Mouse (Mus musculus) hindbrain, embryonic 12.5 days (tissue): Measurements from ENCODE around the gene Sdhaf1. TPM values are rescaled to one million over a fixed set of nuclear protein-coding genes. Genes with fewer than 3 reads are reported as not detected.

ENCODE experiments used
- ATAC-seq: fragments of 200-750 bp; cut with Nextera tagmentation; 2 replicates; pipeline ENCODE4 v1.8.0; 2017; ENCODE audit warnings: moderate TSS enrichment; ENCODE audit not compliant: low FRiP score
- H3K27ac ChIP-seq: fragments of 300-500 bp; sonication (generic); 2 replicates; pipeline ENCODE4 v1.5.1; 2016; ENCODE audit warnings: mild to moderate bottlenecking
- H3K27me3 ChIP-seq: fragments of 300-500 bp; sonication (generic); 2 replicates; pipeline ENCODE4 v1.6.1; 2016; ENCODE audit warnings: mild to moderate bottlenecking
- H3K36me3 ChIP-seq: fragments of 300-500 bp; sonication (generic); 2 replicates; pipeline ENCODE4 v1.6.1; 2016; ENCODE audit warnings: mild to moderate bottlenecking
- H3K4me1 ChIP-seq: fragments of 300-500 bp; sonication (generic); 2 replicates; pipeline ENCODE4 v1.6.1; 2016
- H3K4me2 ChIP-seq: fragments of 300-500 bp; sonication (generic); replicated peaks from 2 replicates; pipeline ENCODE4 v1.6.1; 2016; ENCODE audit warnings: mild to moderate bottlenecking
- H3K4me3 ChIP-seq: fragments of 300-500 bp; sonication (generic); 2 replicates; pipeline ENCODE4 v1.5.1; 2016; ENCODE audit warnings: mild to moderate bottlenecking
- H3K9ac ChIP-seq: fragments of 300-500 bp; sonication (generic); 2 replicates; pipeline ENCODE4 v1.6.1; 2016; ENCODE audit warnings: mild to moderate bottlenecking, moderate library complexity
- H3K9me3 ChIP-seq: fragments of 300-500 bp; sonication (generic); replicated peaks from 2 replicates; pipeline ENCODE4 v1.6.1; 2016; ENCODE audit warnings: mild to moderate bottlenecking
- WGBS: fragments of 180-500 bp; shearing (Covaris S2); methylation state at CpG from one replicate; pipeline ENCODE4 v1.1.7; 2016; 5-methylcytosine and 5-hydroxymethylcytosine counted together
- polyA plus RNA-seq: library from polyadenylated mRNA; unstranded; fragments of >200 nt; fragmentation: Nextera tagmentation; extraction: Ambion mirVana; gene quantifications from 2 replicates; pipeline ENCODE4 v1.2.1, GENCODE M21; 2016

The Sdhaf1 gene
- polyA plus RNA-seq, 1 experiment from 2014 or later = 23.4 TPM

DNA sequence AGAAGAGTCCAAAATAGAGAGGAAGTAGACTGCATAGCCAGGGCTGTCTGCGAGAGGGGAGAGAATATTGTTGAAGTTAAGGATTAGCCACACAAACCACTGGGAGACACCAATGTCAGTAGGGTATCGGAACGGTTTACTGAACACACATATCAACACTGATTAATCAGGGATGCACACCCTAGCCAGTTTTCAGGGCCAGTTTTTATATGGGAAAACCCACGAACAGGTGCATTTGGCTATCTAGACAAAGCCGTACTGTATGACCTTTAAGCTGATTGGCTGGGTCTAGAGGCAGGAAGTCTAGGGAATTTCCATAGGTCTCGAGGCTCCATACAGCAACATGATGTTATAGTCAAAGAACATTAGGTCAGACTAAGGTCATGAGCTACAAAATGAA lies 830 bp downstream of the Sdhaf1 start:
- peaks cover 16% of the 10 kb centered on the region for H3K4me1 ChIP-seq
- peak; percentile 5; the same call in 1 of the 2 replicates for ATAC-seq
- no peaks in the 10 kb centered on the region for H3K36me3 ChIP-seq
- 0 out of 2 replicates have a peak, but pooled peaks cover 4% of the 10 kb centered on the region for H3K9me3 ChIP-seq
- WGBS = 38% methylated on average over 6 of the region's 6 CpGs
- H3K4me3 ChIP-seq = peak overlapping the region; percentile 75
- no peaks in the 10 kb centered on the region; the same call in 1 of the 2 replicates for H3K27me3 ChIP-seq
- peak overlapping the region; percentile 79; the same call in 1 of the 2 replicates for H3K9ac ChIP-seq
- H3K4me2 ChIP-seq = peak overlapping the region; percentile 76
- peak overlapping the region; percentile 86; the same call in 1 of the 2 replicates for H3K27ac ChIP-seq

GRCm38 (mm10) chr7:30322285-30322667 lies 1.4 kb downstream of the Sdhaf1 start:
- peak overlapping the region; percentile 86 for H3K27ac ChIP-seq
- peak; percentile 99 for ATAC-seq
- H3K9ac ChIP-seq = peak overlapping the region; percentile 79
- no peaks in the 10 kb centered on the region for H3K36me3 ChIP-seq
- H3K9me3 ChIP-seq = 0 out of 2 replicates have a peak, but pooled peaks cover 4% of the 10 kb centered on the region
- H3K4me2 ChIP-seq = peak overlapping the region; percentile 76
- under 1% methylated on average over 20 of the region's 20 CpGs for WGBS
- peak overlapping the region; percentile 75 for H3K4me3 ChIP-seq
- H3K27me3 ChIP-seq = no peaks in the 10 kb centered on the region; the same call in 1 of the 2 replicates
- H3K4me1 ChIP-seq = peaks cover 16% of the 10 kb centered on the region

DNA sequence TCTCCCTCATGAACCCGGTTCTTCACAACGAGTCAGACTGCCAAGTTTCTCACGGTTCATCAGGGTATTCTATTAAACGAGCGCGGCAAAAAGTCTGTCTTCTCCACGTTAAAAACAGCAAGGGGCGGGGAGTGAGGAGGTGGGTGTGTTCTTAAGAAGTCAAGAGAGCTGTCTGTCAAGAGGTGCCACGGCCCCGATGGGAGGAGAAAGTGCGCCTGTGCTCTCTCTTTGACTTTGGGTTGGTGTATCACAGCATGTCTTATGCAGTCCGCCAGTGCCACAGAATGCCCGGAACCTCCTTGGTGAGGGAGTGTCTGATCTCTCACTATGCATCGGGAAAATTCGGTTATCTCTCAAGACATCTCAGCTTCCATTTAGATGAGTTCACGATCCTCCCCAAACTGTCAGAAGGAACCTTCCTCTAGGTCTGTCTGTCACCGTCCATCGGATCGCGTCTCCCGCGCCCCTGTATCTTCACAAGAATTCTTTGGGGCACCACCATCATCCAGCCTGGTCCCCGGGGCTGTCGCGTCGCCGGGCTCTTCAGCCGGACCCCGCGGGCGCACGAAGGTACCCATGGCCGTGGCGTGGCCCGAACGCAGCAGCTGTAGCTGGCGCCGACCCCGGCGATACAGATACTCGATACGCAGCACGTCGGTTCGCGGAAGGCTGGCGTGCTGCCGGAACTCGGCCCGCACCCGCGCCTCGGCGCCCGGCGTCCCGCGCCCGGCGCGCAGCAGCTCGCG lies 2.0 kb downstream of the Sdhaf1 start, which contains the start of gene E130208F15Rik:
E130208F15Rik (plus strand) TSS at position 202 of the 746 bp plus-strand sequence.
- peaks cover 13% of the 10 kb centered on the region for H3K4me1 ChIP-seq
- under 1% methylated on average over 61 of the region's 63 CpGs for WGBS
- 0 out of 2 replicates have a peak, but pooled peaks cover 4% of the 10 kb centered on the region for H3K9me3 ChIP-seq
- peak within 1 kb of the TSS; percentile 86 for H3K27ac ChIP-seq
- peak within 1 kb of the TSS; percentile 75 for H3K4me3 ChIP-seq
- no peaks in the 10 kb centered on the region for H3K27me3 ChIP-seq
- ATAC-seq = peak; percentile 84
- peak within 1 kb of the TSS; percentile 76 for H3K4me2 ChIP-seq
- H3K36me3 ChIP-seq = no peaks in the 10 kb centered on the region
- H3K9ac ChIP-seq = peak within 1 kb of the TSS; percentile 79

DNA sequence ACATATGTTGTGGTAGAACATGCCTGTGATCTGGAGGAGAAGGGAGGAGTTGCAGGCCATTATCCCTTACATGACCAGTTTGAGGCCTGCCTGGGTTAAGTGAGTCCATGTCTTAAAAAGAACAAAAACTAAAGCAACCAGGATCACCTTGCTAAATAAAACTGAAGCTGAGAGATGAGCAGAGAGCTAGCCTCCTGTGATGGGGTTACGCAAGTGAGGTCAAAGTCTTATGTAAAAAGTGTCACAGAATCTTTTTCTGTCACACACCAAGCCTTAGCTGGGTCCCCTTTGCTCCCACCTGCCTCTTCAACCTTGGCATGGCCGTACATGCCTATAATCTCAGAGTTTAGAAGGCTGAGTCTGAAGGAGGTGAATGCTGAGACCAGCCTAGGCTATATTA lies 2.7 kb downstream of the Sdhaf1 start:
- Histone ChIP-seq H3K4me2 (peak overlapping the region; percentile 76), H3K4me3 (peak overlapping the region; percentile 75), H3K9me3 (0 out of 2 replicates have a peak, but pooled peaks cover 4% of the 10 kb centered on the region), H3K36me3 (no peaks in the 10 kb centered on the region), H3K27me3 (no peaks in the 10 kb centered on the region), H3K4me1 (peaks cover 13% of the 10 kb centered on the region), H3K9ac (0 out of 2 replicates have a peak overlapping the region, but pooled peaks have one; percentile 79), H3K27ac (no peak overlapping the region)
- ATAC-seq = no peak
- 71% methylated on average over 2 of the region's 2 CpGs for WGBS

GRCm38 (mm10) chr7:30318142-30318541 lies 5.6 kb downstream of the Sdhaf1 start:
- WGBS = 89% methylated on average over 3 of the region's 3 CpGs
- Histone ChIP-seq H3K27ac (no peak overlapping the region), H3K4me1 (peaks cover 19% of the 10 kb centered on the region), H3K4me3 (no peak overlapping the region), H3K27me3 (no peaks in the 10 kb centered on the region), H3K4me2 (no peak overlapping the region), H3K36me3 (peaks cover 2% of the 10 kb centered on the region; the same call in 1 of the 2 replicates), H3K9me3 (no peaks in the 10 kb centered on the region), H3K9ac (no peak overlapping the region)
- no peak for ATAC-seq

DNA sequence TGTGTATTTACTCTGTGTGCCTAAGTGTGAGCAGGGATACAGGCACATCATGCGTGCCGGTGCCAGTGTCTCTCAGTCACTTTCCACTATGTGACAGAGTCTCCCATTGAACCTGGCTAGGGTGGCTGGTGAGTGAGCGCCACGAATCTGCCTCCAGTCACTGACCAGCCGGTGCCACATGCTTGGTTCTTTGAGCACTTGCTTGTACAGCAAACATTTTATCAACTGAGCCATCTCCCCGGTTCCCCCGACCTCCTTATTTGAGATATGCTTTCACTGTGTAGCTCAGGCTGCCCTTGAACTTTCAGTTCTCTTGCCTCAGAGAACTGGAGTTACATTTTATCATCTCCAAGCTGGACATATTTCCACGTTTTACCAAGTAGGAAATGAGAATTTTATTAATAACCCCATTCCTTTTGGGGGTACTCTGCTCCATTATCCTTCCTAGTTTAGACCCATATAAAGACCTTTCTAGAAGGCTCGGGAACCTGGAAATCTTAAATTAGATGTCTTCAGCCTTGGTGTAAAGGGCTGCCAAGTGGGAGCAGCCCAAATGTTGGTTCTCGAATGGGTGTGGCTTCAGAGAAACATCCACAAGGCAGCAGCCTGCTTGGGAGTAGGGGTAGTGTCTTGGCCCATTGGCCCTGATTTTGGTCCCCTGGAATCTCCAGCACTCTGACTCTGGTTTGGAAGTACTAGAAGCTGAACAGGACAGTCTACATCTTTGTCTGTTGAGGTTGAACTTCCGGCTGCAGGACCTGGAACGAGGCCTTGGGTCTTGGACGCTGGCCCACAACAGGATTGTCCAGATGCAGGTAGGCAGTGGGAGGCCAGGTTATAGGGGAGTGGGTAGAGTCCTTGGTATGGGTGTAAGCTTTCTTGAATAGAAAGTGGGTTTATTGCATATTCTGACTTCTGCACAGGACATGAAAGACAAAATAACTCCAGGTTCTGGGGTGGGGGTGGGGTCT lies 7.9 kb downstream of the Sdhaf1 start:
- Histone ChIP-seq H3K36me3 (peaks cover 16% of the 10 kb centered on the region), H3K27me3 (no peaks in the 10 kb centered on the region), H3K4me1 (peaks cover 7% of the 10 kb centered on the region; the same call in 1 of the 2 replicates), H3K9ac (no peak overlapping the region), H3K4me2 (peak overlapping the region; percentile 43; the same call in 1 of the 2 replicates), H3K27ac (no peak overlapping the region), H3K9me3 (no peaks in the 10 kb centered on the region), H3K4me3 (peak overlapping the region; percentile 27; the same call in 1 of the 2 replicates)
- WGBS = 80% methylated on average over 13 of the region's 13 CpGs
- no peak for ATAC-seq

DNA sequence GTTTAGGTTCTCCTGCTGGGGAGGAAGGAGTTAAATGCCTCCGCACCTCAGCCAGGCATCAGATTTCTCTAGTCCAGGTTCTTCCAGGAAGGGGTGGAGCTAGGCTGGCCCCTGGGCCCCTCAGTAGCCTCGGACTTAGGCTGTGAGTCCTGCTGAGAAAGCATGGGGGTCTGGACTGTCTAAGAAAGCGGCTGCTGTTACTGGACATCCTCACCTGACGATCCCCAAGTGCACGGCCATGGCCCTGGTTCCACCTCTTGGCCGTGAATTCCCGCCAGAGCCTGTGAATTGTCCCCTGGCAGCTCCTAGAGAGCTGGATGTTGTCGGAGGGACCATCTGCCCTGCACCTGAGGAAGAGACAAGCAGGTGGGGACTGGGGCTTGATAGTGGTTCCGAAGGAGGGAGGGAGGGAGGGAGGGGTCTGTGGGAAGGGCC lies 9.0 kb downstream of the Sdhaf1 start, which contains the start of gene Syne4:
Syne4 (plus strand) TSS at position 87 of the 435 bp plus-strand sequence.
- no peak for ATAC-seq
- peak within 1 kb of the TSS; percentile 43 for H3K4me2 ChIP-seq
- peak within 1 kb of the TSS; percentile 46; the same call in 1 of the 2 replicates for H3K9ac ChIP-seq
- no peak within 1 kb of the TSS for H3K27ac ChIP-seq
- whole genome bisulfite sequencing = 2% methylated on average over 9 of the region's 9 CpGs
- no peaks in the 10 kb centered on the region for H3K9me3 ChIP-seq
- H3K4me1 ChIP-seq = peaks cover 10% of the 10 kb centered on the region; the same call in 1 of the 2 replicates
- H3K36me3 ChIP-seq = peaks cover 20% of the 10 kb centered on the region
- no peaks in the 10 kb centered on the region for H3K27me3 ChIP-seq
- H3K4me3 ChIP-seq = peak within 1 kb of the TSS; percentile 27

- Histone ChIP-seq H3K4me3 (no peak overlapping the region), H3K9me3 (no peaks in the 10 kb centered on the region), H3K9ac (no peak overlapping the region), H3K27me3 (no peaks in the 10 kb centered on the region), H3K36me3 (peaks cover 20% of the 10 kb centered on the region), H3K27ac (no peak overlapping the region), H3K4me2 (no peak overlapping the region), H3K4me1 (peaks cover 17% of the 10 kb centered on the region)
- ATAC-seq = no peak
- 54% methylated on average over 27 of the region's 27 CpGs for WGBS
Measured at GRCm38 (mm10) chr7:30313666-30314320, 9.9 kb downstream of the Sdhaf1 start.

GRCm38 (mm10) chr7:30310136-30310535 lies 13.6 kb downstream of the Sdhaf1 start:
- no peak overlapping the region for H3K9ac ChIP-seq
- no peak overlapping the region for H3K27ac ChIP-seq
- no peak overlapping the region for H3K4me3 ChIP-seq
- H3K27me3 ChIP-seq = no peaks in the 10 kb centered on the region
- H3K4me1 ChIP-seq = peaks cover 21% of the 10 kb centered on the region
- WGBS = 91% methylated on average over 12 of the region's 12 CpGs
- no peak for ATAC-seq
- H3K36me3 ChIP-seq = peaks cover 38% of the 10 kb centered on the region
- H3K9me3 ChIP-seq = no peaks in the 10 kb centered on the region
- H3K4me2 ChIP-seq = peak overlapping the region; percentile 92; the same call in 1 of the 2 replicates

- no peak overlapping the region for H3K27ac ChIP-seq
Measured at GRCm38 (mm10) chr7:30309395-30310129, 14.1 kb downstream of the Sdhaf1 start.

More at GRCm38 (mm10) chr7:30309395-30310129, 14.1 kb downstream of the Sdhaf1 start:
- Histone ChIP-seq H3K4me2 (peak overlapping the region; percentile 92), H3K9ac (peak overlapping the region; percentile 74), H3K9me3 (no peaks in the 10 kb centered on the region), H3K36me3 (peaks cover 38% of the 10 kb centered on the region), H3K27me3 (no peaks in the 10 kb centered on the region), H3K4me1 (peaks cover 19% of the 10 kb centered on the region), H3K4me3 (peak overlapping the region; percentile 66)
- 65% methylated on average over 15 of the region's 15 CpGs for WGBS
- ATAC-seq = no peak
